Mouse (Mus musculus): Measurements from ENCODE around the gene 2010003K11Rik.
A peak's percentile ranks its signal among the peaks of the same experiment; 100 is the strongest.

2010003K11Rik gene

DNA sequence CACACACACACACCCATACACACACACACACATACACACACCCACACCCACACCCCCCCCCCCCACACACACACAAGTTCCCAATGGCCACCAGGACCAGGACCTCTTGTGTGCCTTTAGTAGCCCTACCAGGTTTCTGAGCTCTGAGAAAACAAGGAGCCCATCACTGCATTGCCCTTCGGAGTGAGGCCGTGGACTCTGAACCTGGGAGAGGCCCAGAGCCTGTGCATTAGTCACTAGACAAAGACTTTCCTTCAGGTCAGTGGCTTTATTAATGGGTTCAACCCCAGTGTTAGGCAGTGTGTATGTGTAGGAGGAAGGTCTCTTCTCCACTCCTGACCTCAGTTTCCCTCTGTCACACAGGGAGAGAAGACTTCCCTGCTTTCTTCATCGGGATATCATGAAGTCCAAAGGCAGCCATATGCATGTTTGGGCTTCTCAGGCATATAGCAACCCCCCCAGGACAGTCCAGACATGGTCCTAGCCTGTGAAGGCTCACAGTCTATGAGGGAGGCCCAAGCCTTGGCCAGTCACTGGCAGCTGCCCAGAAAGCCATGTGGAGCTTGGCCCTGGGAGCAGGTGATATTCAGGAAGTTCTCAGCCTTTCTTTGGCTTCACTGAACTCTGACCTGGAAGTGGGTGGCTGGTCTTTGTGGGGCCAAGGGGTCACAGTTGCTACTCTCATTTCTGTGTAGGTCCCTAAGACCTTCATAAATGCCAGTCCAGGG lies 1.7 kb downstream of the 2010003K11Rik start:
- no peak for DNase-seq

DNA sequence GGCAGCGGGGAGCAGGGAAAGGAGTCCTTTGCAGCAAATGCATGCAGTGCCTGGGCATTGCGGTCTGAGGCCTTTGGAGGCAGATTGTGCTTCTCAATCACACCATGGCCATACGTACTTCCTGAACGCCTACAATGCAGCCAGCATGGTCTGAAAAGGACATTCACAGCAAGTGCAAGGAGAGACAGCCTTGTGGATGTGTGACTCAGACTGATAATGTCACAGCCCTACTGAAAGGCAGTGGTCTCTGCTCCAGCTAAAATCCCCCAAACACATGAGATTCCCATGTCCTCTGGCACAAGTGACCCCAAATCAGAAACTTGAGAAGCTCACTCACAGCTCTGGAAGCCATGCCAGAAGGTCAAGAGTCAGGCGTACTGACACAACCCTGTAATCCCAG lies 2.6 kb downstream of the 2010003K11Rik start:
- DNase-seq: no peak

DNA sequence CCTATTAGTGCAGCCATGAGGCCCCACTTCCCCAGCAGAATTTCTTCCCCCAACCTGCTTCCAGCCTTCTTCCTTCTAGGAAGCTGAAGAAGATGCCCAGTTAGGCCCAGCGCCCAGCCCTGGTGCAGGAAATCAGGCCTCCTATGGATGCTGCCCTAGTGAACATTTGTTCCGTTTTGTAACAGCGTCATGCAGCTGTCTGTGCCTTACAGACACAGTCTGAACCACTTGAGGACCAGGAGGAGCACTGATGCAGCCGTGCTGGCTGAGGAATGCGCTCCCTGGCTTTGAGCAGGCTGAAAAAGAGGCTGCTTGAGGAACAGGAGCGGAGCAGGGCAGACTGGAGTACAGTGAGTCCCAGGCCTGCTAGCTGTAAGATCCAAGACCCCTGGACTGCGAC lies 3.7 kb downstream of the 2010003K11Rik start:
- no peak for DNase-seq

DNA sequence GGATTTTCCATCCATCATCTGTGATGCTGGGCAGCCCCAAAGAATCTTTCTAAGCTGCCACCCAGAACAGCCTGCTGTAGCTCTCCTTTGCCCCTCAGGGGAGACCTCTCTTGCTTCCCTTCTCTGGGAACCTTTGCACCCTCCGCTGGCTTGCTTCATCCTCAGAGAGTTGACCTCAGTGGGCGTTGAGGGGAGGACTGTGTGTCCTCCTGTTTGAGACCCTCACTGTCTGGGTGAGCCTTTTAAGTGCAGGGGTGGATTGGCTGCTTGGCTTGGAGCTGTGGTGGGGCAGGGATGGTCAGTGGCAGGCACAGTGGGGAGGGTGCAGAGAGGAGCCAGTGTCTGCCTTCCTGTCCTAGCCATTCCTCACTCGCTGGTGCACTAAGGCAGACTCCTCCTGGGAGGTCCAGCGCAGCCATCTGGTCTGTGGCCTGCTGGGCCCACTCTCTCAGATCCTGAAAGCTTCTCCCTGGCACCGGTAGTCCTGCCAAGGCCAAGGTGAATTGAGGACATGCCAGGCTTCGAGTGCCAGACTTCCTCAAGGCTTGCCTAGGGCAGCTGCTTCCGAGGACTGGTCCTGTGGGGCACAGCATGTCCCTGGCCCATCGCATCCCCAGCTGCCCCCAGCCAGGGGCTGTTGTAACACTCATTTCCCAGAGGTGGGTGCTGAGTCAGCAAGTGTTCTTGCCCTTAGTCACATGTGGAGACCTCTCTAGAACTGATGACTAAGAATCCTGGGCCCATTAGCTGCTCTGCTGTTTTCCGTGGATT lies 5.7 kb downstream of the 2010003K11Rik start:
- no peak for DNase-seq

DNA sequence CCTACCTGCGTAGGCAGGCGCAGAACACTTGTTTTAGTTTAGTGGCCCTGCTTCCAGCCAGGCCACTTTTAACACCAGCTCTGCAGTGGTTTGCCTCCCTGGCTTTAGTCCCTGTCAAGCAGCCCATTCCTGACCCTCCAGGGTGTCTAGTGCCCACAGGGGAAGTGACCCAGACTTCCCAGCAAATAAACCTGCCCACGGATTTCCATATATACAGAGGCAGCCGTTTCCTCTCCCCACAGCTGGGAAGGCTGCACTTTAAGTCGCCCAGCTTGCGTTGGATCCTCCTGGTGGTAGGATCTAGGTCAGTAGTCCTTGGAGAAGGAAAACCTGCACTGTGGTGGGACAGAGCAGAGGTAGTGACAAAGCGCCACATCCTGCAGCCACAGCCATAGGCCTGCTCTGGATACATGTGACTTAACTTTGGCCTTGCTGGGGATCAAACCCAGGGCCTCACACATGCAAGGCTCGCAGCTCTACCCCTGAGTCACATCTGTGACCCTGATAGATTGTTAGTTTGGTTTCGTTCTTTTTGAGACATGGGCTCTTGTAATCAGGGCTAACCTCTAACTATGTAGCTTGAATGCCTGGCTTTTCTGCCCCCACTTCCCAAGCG lies 7.2 kb downstream of the 2010003K11Rik start:
- no peak for DNase-seq

DNA sequence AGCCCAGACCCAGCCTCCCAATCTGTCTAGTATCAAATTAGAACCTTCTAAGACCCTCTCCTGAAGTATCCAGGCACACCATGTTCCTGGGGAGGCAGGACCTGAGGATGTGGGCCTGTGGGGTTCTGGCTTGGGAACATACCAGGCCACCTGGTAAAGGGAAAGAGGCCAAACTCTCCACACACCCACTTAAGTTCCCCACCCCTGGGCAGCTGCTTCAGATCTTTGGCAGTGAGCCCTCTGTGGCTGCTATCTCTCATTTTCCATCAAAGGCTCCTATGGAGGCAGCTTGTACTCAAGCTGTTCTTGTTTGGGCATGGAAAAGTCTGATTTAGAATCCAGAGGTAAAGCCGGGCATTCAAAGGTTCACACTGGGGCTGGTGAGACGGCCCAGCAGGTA lies 10.5 kb downstream of the 2010003K11Rik start:
- DNase-seq: no peak

DNA sequence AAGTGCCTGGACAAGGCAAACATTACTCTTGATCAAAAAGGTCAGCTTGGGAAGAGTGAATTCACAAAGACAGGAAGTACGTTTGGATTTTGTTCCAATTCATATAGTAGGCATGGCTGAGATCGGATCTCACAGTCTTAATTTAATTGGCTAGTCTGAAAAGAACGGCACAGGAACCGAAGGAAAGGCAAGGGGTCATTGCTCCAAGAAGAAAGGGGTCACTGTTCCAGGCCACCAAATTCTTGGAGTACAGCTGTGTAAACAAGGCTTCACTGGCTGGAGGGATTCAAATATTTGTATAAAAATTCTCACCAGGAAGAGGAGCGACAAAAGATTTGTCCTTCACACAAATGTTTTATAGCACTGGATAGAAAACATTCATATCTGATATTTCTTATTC lies 13.4 kb downstream of the 2010003K11Rik start:
- DNase-seq: no peak

DNA sequence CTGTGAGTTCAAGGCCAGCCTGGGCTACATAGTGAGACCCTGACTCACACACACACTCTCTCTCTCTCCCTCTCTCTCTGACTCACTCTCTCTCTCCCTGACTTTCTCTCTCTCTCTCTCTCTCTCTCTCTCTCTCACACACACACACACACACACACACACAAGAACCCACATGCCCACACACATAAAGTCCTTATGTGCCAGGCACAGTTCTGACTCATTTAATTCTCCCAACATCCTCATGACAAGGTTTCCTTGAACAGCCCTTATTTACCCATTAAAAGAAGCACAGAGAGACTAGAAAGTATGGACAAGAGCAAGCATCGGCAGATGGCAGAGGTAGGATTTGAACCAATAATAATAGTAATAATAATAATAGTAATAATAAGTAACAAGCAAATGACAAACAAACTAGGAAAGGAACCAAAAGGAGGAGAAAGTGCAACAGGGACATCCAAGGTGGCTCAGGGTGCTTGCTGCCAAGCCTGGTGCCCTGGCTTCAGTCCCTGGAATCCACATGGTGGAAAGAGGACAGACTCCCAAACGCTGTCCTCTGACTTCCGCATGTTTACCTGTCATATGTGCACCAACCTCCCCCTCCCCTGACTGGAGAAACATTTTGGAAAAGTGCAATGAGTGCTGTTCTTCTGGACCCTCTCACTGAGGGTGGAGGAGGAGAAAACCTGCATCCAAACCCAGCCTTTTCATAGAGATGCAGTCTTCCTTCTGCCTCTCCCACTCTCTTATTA lies 16.1 kb downstream of the 2010003K11Rik start:
- no peak for DNase-seq

DNA sequence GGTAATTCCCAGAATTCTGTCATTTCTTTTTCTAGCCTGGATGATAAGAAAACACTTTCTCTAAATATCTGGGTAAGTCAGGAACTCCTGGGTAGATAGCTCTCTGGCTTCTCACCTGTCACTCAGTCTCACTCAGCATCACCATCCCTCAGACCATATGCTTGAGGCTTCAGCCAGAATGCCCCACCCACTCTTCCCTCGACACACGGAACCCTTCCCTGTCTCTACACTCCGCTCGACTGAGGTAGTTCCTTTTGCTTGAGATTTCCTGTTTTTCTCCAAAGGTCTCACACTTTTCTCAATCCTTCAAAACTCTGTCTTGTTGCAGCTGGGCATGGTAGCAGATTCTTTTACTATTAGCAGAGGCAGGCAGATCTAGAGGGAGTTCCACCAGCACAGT lies 17.1 kb downstream of the 2010003K11Rik start:
- DNase-seq: no peak

DNA sequence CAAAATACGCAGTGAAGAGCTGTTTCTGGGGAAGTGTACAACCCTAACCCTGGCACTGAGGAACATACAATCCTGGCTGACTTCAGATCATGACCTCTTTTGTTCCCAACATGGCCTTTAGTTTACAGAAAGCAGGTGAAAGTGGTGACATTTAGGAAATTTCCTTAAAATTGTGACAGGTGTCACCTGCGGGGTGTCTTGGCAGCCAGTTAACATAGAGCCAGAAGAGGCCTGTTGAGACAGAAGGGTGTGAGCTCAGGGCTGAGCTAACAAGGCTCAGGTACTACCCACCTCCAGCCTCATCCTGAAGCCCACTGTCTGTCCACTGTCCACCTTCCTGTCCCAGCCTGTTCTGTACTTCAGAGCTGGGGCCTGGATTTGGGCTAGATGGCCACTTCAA lies 18.3 kb downstream of the 2010003K11Rik start:
- no peak for DNase-seq

DNA sequence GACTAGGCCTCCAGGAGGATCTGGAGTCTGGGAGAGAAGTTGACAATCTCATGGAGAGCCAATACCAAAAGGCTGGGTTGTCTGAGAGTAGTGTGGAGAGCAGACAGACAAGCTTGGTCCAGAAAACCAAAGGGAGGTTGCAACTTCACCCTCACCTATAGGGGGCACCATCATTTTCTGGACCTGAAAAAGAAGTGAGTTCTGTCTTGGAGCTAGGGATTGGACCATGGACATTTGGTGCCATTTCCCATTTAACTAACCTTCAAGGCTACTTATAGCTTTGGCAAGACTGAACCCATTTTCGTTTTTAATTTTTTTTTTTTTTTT lies 20.2 kb downstream of the 2010003K11Rik start:
- no peak for DNase-seq

DNA sequence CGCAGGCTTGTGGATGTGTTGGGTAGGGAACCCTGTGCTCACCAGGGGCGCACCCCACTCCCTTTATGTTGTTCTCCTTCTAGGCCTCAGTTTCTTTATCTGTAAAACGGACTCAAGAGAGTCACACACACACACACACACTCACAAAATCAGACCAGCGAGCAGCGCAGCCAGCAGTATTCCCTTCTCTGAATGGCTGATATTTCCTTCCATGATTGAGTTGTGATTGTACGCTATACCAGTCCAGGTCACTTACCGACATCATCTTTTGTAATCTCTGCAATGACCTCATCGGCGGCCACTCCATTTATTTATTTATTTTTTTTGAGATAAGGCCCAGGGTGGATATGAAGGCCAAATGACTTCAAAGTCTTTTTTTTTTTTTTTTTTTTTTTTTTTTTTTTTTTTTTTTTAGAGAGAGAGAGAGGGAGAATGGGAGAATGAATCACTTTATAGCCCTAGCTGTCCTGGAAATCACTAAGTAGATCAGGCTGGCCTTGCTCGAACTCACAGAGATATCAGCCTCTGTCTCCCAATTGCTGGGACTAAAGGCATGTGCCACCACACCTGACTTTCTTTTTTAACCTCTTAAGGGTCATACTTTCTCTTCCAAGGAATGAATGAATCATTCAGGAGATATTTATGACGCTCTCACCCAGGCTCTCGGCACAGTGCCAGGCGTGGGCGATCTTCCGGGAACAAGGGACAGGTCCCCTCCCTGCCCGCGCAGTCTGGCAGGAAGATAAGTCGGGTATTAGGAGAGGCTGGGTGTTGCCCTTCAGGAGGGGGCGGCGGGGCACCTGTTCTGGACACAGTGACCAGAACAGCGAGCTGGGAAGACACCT lies 20.8 kb downstream of the 2010003K11Rik start, which contains the start of gene Syt12:
TSS of gene Syt12 (minus strand) at position 103 of the 845 bp plus-strand sequence.
- no peak for DNase-seq

DNA sequence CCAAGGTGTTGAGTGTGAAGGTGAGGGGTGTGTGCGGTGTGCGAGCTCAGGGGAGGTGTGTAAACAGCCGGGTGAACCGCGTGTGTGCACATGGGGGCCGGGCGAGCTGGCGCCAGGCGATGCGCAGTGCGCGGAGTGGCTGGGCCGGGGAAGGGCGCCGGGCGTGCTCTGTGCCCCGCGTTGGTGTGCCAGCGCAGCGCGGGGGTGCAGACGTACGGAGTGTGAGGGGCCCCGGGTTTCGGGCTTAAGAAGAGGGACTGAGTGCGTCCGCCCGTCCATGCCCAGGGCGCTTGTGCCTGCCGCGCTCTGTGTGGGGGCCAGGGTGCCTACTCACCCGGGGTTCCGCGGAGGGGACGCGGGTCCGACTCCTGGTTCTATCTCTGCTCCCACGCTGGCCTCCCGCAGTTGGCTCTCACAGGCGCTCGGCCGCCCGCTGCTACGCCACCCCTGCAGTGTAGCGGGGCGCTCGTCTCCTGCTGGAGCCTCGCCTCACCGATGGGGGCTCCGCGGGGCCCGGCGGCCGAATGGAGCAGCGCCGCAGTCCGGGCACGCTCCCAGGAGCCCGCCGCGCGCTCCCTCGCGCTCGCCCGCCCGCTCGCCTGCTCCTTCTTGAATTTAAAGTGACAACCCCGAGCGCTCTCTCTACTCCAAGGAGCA lies 21.7 kb downstream of the 2010003K11Rik start:
- DNase-seq: no peak

DNA sequence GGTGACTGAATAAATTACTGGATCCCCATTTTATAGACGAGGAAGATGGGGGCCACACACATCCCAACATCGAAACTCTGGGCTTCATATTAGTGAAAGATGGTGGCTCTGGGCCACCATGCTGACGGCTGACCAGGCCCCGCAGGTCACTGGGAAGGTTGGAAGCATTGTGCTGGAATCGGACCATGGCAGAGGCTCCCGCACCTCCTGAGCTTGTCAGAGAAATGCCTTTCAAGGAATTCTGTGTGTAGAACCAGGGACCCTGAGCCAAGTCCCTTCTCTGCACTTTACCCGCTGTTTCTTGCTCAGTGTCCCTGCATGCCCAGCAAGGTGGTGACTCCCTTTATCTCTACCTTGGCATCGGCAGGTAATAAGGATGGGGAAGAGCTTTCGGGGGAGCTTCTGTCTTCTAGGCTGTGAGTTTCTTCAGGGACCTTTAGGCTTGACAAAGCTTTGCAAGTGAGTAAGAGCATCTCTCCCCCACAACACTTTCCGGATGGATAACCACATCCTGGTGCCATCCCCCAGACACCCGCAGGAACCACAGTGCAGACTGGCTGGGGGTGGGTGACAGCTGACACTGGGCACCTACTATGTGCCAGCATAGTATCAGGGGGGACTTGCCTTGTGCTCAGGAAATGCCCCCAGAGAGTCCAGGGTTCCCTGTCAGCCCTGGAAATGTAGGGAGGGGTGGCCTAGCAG lies 23.0 kb downstream of the 2010003K11Rik start:
- peak in 1 of 2 experiments; percentile 20 for DNase-seq

DNA sequence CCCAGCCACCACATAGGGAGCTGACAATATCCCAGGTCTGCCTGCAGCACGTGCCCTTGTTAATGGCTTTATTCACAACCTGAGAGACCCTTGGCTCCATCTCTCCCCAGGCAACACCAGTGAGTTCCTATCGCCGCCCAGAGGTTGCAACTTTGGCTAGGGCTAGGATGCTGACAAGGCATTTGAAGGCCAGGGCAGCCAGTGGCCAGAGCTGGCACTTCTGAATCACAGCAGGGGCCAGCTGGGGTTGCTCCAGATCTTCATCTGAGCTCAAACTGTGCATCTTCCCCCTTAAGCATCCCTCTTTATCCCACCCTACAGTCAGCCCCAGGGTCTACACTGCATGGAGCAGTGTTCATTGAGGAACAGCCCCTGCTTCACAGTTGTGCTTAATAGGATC lies 23.6 kb downstream of the 2010003K11Rik start:
- no peak for DNase-seq

DNA sequence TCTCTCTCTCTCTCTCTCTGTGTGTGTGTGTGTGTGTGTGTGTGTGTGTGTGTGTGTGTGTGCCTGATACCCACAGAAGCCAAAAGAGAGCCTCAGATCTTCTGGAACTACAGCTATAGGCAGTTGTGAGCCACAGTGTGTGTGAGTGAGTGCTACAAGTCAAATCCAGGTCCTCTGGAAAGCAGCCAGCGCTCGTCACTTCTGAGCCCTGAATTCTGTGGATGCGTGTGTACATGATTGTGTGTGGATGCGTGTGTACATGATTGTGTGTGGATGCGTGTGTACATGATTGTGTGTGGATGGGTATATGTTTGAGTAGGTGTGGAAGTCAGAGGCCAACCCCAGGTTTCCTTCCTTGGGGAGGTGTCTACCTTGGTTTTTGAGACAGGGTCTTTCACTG lies 24.8 kb downstream of the 2010003K11Rik start:
- no peak for DNase-seq

DNA sequence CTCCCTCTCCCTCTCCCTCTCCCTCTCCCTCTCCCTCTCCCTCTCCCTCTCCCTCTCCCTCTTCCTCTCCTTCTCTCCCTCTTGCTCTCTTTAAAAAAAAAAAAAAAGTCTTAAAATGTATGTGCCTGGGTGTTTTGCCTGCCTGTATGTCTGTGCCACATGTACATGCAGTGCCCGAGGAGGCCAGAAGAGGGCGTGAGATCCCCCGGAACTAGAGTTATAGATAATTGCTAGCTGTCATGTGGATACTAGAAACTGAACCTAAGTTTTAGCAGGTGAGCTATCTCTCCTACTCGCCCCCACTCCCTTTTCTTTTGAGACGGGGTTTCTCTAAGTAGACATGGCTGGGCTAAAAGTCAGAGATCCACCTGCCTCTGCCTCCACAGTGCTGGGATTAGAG lies 30.0 kb downstream of the 2010003K11Rik start:
- DNase-seq: no peak

DNA sequence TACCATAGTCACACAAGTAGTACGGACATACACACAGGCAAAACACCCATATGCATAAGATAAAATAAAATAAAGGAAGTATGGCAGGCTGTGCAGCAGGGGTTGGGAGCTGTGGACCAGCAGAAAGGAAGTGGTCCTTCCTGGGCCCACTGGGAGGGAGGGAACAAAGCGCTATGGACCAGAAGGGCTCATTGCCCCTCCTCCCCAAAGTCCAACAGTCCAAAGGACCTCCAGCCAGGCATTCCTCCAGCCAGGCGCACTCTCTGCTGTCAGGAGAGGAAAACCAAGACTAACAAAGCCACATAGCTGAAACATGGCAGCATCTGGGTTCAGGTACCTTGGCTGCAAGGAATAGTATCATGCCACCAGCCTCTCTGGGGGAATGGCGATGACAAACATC lies 33.7 kb downstream of the 2010003K11Rik start:
- DNase-seq: no peak

DNA sequence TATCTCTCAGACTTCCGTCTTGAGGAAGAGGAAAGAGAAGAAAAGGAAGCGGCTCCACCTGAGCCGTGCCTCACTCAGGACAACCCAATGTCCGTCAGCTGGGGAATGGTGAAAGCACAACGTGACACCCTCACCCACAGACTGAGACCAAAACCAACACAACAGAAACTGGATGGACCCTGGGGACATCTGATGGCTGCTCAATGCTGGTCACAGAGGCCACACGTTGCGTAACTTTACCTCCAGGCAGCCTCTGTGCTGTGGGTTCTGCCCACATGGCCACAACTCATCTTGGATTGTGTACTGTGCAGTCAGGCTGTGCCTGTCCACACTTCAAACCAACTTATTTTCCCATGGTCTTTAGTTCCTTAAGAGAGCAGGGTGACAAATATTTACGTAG lies 36.4 kb downstream of the 2010003K11Rik start:
- no peak for DNase-seq

DNA sequence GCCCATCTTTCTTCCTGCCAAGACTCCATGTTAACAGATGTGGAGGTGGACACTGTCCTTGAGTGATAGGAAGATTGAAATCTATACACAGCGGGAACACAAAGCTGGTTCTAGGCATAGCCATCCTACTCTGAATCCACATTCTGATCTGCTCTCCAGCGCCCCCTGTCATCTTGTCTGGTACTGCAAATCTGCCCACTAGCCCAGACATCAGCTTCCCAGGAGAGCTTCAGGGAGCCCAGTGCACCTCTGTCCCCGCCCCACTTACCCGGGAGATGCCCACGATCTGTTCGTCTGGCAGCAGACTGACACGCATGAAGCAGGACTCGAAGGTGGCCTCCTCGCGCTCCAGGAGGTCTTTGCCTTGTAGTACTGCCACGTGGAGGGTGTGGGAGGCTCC lies 42.2 kb downstream of the 2010003K11Rik start:
- peak; percentile 11 to 18 for DNase-seq

Measured in thymus, adult 18-20 months (tissue).